Mouse (Mus musculus): ENCODE measurements around the gene E4f1. TPM values are rescaled to one million over a fixed set of nuclear protein-coding genes. Genes with fewer than 3 reads are reported as not detected.
A peak's percentile ranks its signal among the peaks of the same experiment; 100 is the strongest.

E4f1 gene
- polyA plus RNA-seq, 1 experiment from 2014 or later, result 37.9 TPM

DNA sequence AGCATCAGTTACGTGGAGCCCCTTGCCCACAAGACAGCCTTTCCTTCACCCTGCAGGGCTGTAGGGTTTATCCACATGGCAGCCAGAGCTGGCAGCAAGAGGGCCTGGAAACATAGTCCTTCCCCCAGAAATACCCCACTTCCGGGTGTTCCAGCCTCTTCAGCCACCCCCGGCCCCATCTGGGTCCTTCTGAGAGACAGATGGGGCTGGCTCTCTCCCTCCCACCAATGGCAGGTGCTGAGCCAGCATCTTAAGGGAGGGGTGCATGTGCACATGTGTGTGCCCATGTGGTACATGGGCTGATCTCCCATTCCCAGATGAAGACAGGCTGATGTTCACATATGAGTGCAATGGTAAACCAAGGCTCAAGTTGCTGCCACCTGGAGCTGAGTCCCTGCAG lies 25.3 kb upstream of the E4f1 start:
- Histone ChIP-seq H3K27me3 (replicated peaks) (no peaks in the 10 kb centered on the region), H3K9ac (peak overlapping the region; percentile 13; the same call in 1 of the 2 replicates), H3K4me3 (no peak overlapping the region), H3K4me1 (peaks cover 5% of the 10 kb centered on the region), H3K27ac (no peak overlapping the region), H3K36me3 (peaks cover 36% of the 10 kb centered on the region), H3K9me3 (no peaks in the 10 kb centered on the region), H3K4me2 (replicated peaks) (no peak overlapping the region)
- no peak for ATAC-seq (ENCODE audit: low FRiP score, low read depth)
- WGBS, result 84% methylated on average over 3 of the region's 3 CpGs

- no peak for ATAC-seq (ENCODE audit: low FRiP score, low read depth)
- Histone ChIP-seq H3K4me1 (peaks cover 11% of the 10 kb centered on the region), H3K27me3 (replicated peaks) (no peaks in the 10 kb centered on the region), H3K4me3 (no peak overlapping the region), H3K4me2 (replicated peaks) (no peak overlapping the region), H3K9me3 (no peaks in the 10 kb centered on the region), H3K9ac (no peak overlapping the region), H3K36me3 (peaks cover 33% of the 10 kb centered on the region), H3K27ac (no peak overlapping the region)
- 37% methylated on average over 2 of the region's 2 CpGs for WGBS
These were observed 24.7 kb upstream of the E4f1 start for GRCm38 (mm10) chr17:24494627-24495335.

- H3K27ac ChIP-seq, result no peak overlapping the region
- H3K36me3 ChIP-seq, result no peaks in the 10 kb centered on the region
- H3K4me2 ChIP-seq (replicated peaks), result peak overlapping the region; percentile 92; the same call in 1 of the 2 replicates
- no peak overlapping the region for H3K9ac ChIP-seq
- H3K27me3 ChIP-seq (replicated peaks), result no peaks in the 10 kb centered on the region
- H3K4me1 ChIP-seq, result peaks cover 33% of the 10 kb centered on the region
- ATAC-seq (ENCODE audit: low FRiP score, low read depth), result no peak
- H3K4me3 ChIP-seq, result no peak overlapping the region
- 71% methylated on average over 4 of the region's 4 CpGs for WGBS
- H3K9me3 ChIP-seq, result no peaks in the 10 kb centered on the region
These were observed 20.3 kb upstream of the E4f1 start for GRCm38 (mm10) chr17:24490399-24490798.

DNA sequence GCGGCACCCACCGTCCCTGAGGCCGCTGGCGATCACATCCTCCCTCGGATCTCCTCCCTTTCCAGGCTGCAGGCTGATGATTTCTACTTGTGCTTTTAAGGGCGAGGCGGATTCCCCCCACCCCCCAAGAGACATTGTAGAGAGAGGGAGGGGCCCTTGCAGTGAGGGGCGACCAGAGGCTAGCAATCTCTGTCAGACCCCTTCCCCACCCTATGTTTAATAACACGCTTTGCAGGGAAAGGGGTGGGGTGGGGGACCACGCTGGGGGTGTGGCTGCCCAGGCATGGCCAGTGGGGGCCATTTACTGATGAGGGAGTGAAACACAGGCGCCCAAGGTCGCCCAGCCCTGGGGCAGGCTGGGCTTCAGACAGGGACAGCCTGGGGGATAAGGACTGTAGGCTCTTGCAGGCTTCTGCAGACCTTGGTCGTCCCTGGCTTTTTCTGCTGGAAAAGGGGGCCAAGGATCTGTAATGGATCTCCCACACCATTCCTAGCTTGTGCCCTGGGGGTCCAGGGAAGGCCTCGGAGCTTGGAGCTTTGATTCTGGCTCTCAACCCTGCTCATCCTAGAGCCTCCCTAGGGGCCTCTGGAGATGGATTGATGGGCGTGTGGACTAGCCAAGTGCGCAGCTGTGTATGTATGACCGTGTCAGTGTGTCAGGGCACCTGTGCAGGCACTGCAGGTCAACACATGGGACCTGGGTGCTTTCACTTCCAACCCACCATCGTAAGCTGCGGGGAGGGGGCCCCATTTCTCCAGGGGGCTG lies 19.3 kb upstream of the E4f1 start:
- H3K27ac ChIP-seq, result peak overlapping the region; percentile 88
- no peaks in the 10 kb centered on the region for H3K36me3 ChIP-seq
- WGBS, result 15% methylated on average over 19 of the region's 19 CpGs
- no peaks in the 10 kb centered on the region for H3K27me3 ChIP-seq (replicated peaks)
- H3K4me3 ChIP-seq, result peak overlapping the region; percentile 87
- no peaks in the 10 kb centered on the region for H3K9me3 ChIP-seq
- peak overlapping the region; percentile 92 for H3K4me2 ChIP-seq (replicated peaks)
- H3K9ac ChIP-seq, result peak overlapping the region; percentile 92
- peak; percentile 65 for ATAC-seq (ENCODE audit: low FRiP score, low read depth)
- H3K4me1 ChIP-seq, result peaks cover 36% of the 10 kb centered on the region

GRCm38 (mm10) chr17:24488662-24489264 lies 18.6 kb upstream of the E4f1 start:
- ATAC-seq (ENCODE audit: low FRiP score, low read depth), result peak; percentile 76
- under 1% methylated on average over 64 of the region's 81 CpGs for WGBS

DNA sequence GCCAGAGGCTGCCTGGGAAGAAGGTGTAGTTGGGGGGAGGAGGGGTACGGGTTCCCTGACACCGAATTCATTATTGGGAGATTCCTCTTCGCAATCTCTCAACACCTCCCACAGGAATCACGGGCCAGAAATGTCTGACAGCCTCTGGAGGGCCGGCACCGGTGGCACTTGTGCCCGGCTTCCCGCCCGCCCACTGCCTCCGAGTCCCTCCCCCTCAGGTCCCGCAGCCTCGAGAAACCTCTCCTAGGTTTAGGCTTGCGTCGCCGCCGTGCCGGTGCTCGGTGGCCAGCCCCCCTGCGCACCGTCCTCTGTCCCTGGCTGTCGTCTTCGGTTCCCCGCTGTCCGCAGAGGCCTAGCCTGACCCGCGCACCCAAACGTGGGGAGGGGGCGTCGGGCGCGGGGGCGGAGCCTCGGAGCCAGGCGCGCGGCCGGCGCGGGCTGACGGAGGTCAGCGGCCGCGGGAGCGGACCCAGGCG lies 18.1 kb upstream of the E4f1 start, which contains the start of gene Caskin1:
Gene Caskin1 (plus strand): TSS at position 416 of the 476 bp plus-strand sequence.
- peak within 1 kb of the TSS; percentile 92 for H3K9ac ChIP-seq
- H3K27me3 ChIP-seq (replicated peaks), result no peaks in the 10 kb centered on the region
- peak within 1 kb of the TSS; percentile 88 for H3K27ac ChIP-seq
- no peaks in the 10 kb centered on the region for H3K36me3 ChIP-seq
- no peaks in the 10 kb centered on the region for H3K9me3 ChIP-seq
- WGBS, result under 1% methylated on average over 43 of the region's 45 CpGs
- H3K4me3 ChIP-seq, result peak within 1 kb of the TSS; percentile 87
- peak within 1 kb of the TSS; percentile 92 for H3K4me2 ChIP-seq (replicated peaks)
- peaks cover 36% of the 10 kb centered on the region for H3K4me1 ChIP-seq
- ATAC-seq (ENCODE audit: low FRiP score, low read depth), result peak; percentile 71

More at GRCm38 (mm10) chr17:24488662-24489264, 18.6 kb upstream of the E4f1 start:
- Histone ChIP-seq H3K9me3 (no peaks in the 10 kb centered on the region), H3K4me1 (peaks cover 36% of the 10 kb centered on the region), H3K4me3 (peak overlapping the region; percentile 87), H3K4me2 (replicated peaks) (peak overlapping the region; percentile 92), H3K27me3 (replicated peaks) (no peaks in the 10 kb centered on the region), H3K36me3 (no peaks in the 10 kb centered on the region), H3K27ac (peak overlapping the region; percentile 88), H3K9ac (peak overlapping the region; percentile 92)

DNA sequence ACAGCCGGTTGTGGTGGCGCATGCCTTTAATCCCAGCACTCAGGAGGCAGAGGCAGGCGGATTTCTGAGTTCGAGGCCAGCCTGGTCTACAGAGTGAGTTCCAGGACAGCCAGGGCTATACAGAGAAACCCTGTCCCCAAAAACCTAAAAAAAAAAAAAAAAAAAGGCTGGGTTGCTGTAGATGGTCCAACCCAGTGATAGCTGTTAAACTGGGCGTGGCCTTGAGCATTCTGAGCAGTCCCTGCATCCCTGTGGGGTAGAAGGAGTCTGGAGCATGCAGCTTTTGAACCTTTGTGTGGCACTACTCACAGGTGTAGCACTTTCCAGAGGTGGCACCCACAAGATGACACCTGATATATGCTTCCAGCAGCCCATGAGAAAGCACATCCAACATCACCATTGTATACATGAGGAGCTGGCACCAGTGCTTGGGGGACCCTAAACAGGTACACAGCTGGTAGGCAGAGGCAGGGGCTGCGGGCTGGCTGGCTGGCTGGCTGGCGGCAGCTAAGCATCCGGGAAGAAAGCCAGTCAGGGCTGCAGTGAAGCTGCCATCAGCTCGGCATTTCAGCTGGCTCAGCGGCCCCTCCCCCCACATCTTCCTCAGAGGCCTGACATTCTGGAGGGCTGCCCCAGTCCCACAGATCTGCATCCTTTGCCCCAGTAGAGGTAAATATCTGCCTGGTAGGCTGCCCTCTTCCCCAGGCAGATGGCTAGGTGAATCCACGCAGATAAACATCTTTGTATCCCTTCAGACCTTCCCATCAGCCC lies 15.2 kb upstream of the E4f1 start:
- H3K4me2 ChIP-seq (replicated peaks), result peak overlapping the region; percentile 25; the same call in 1 of the 2 replicates
- no peak overlapping the region for H3K4me3 ChIP-seq
- WGBS, result 45% methylated on average over 11 of the region's 11 CpGs
- no peaks in the 10 kb centered on the region for H3K9me3 ChIP-seq
- H3K27me3 ChIP-seq (replicated peaks), result no peaks in the 10 kb centered on the region
- peaks cover 29% of the 10 kb centered on the region for H3K4me1 ChIP-seq
- H3K27ac ChIP-seq, result peak overlapping the region; percentile 17; the same call in 1 of the 2 replicates
- H3K9ac ChIP-seq, result peak overlapping the region; percentile 21; the same call in 1 of the 2 replicates
- no peaks in the 10 kb centered on the region for H3K36me3 ChIP-seq
- ATAC-seq (ENCODE audit: low FRiP score, low read depth), result no peak

DNA sequence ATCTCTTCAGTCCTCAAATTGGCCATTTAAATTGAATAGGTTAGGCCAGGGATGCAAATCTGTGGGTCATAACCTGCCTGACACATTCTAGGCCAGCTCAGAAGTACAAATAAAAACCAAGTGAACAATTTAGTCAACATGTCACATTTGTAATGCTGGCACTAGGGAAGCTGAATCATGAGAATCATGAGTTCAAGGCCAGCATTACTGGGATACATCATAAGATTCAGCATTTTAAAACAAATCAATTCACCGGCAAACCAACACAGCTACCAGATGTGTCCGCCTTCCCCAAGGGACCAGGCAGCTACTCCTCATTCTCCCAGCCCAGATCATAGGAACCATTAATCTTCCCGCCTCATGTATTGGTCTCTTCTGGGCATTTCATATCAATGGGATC lies 13.4 kb upstream of the E4f1 start:
- Histone ChIP-seq H3K4me2 (replicated peaks) (no peak overlapping the region), H3K4me3 (no peak overlapping the region), H3K9me3 (no peaks in the 10 kb centered on the region), H3K9ac (no peak overlapping the region), H3K27ac (no peak overlapping the region), H3K27me3 (replicated peaks) (no peaks in the 10 kb centered on the region), H3K4me1 (peaks cover 20% of the 10 kb centered on the region), H3K36me3 (no peaks in the 10 kb centered on the region)
- 72% methylated on average over 3 of the region's 3 CpGs for WGBS
- no peak for ATAC-seq (ENCODE audit: low FRiP score, low read depth)

GRCm38 (mm10) chr17:24481027-24481815 lies 11.1 kb upstream of the E4f1 start:
- no peaks in the 10 kb centered on the region for H3K27me3 ChIP-seq (replicated peaks)
- H3K36me3 ChIP-seq, result peaks cover 11% of the 10 kb centered on the region
- no peak overlapping the region for H3K4me3 ChIP-seq
- peaks cover 19% of the 10 kb centered on the region for H3K4me1 ChIP-seq
- H3K9ac ChIP-seq, result no peak overlapping the region
- H3K9me3 ChIP-seq, result no peaks in the 10 kb centered on the region
- H3K4me2 ChIP-seq (replicated peaks), result no peak overlapping the region
- WGBS, result 95% methylated on average over 20 of the region's 20 CpGs
- H3K27ac ChIP-seq, result no peak overlapping the region
- no peak for ATAC-seq (ENCODE audit: low FRiP score, low read depth)

DNA sequence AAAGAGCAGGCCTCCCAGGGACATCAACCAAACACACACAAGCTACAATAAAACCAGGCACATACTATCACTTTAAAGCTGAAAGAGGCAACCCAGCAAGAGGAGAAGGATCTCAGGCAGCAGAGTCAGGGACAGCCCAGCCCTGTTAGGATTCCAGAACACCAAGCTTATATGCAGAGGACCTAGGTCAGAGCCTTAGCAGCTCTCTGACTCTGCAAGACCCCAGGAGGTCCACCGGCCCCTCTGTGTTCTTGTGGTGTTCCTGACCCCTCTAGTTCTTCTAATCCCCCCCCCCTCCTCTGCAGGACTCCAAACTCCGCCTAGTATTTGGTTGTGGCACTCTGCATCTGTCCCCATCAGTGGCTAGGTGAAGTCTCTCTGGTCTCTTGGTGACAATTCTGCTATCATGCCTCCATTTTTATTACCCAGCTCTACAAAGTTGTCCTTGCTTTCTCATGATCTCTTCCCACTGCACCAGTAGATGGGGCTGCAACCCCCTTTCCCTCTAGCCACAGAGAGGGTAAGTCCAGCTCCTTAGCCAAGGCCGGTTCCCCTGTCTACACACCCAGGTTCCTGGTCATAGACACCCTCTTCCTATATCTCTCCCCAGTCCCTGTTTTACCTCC lies 10.2 kb upstream of the E4f1 start:
- Histone ChIP-seq H3K4me3 (no peak overlapping the region), H3K9ac (no peak overlapping the region), H3K4me1 (peaks cover 14% of the 10 kb centered on the region), H3K27me3 (replicated peaks) (no peaks in the 10 kb centered on the region), H3K36me3 (peaks cover 20% of the 10 kb centered on the region), H3K9me3 (no peaks in the 10 kb centered on the region), H3K27ac (no peak overlapping the region), H3K4me2 (replicated peaks) (no peak overlapping the region)
- 52% methylated on average over 3 of the region's 3 CpGs for WGBS
- no peak for ATAC-seq (ENCODE audit: low FRiP score, low read depth)

DNA sequence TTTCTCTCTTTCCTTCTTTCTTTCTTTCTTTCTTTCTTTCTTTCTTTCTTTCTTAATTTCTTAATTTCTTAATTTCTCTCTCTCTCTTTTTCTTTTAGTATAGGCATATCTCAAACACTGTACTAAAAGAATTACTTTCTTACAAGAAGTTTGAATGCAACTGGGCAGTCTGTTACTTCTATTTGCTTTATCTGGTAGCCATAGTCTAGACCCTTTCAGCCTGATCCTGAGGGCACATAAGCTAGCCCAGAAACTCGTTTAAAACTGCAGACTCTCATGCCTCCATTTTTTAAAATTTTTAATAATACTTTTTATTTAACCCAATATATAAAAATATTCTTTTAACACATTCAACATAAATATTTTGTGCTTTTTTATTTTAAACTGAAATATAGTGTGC lies 9.3 kb upstream of the E4f1 start:
- WGBS, result 28% methylated on average over 1 of the region's 1 CpGs
- Histone ChIP-seq H3K27me3 (replicated peaks) (no peaks in the 10 kb centered on the region), H3K4me3 (no peak overlapping the region), H3K4me1 (peaks cover 12% of the 10 kb centered on the region), H3K27ac (no peak overlapping the region), H3K4me2 (replicated peaks) (peak overlapping the region; percentile 62), H3K9me3 (no peaks in the 10 kb centered on the region), H3K36me3 (peaks cover 28% of the 10 kb centered on the region), H3K9ac (no peak overlapping the region)
- no peak for ATAC-seq (ENCODE audit: low FRiP score, low read depth)

Measured in neural tube, embryonic 12.5 days (tissue).